Mouse (Mus musculus) heart, postnatal 25 days (tissue): ENCODE measurements at regions not wholly inside any gene's neighbourhood (a gene's known extent, or its start where the extent isn't known, plus 50 kb on each side); places are given as distances from the start of the nearest gene placed in this dataset.
A peak's percentile ranks its signal among the peaks of the same experiment; 100 is the strongest.

ENCODE experiments used
- DNase-seq: peaks from one replicate; pipeline ENCODE4 v3.0.0; 2022; ENCODE audit warnings: low spot score
- intact Hi-C: fragments of 180-260 bp; cut with DNase I; formaldehyde crosslinking; loops from one replicate; pipeline ENCODE4 v1.15.1; 2025

- DNase-seq = no peak
- intact Hi-C loops = no loop called here
Observed at GRCm38 (mm10) chr14:67568896-67569743, 1560.1 kb upstream of the Gulo start.

GRCm38 (mm10) chr14:67554897-67555296 is 1545.9 kb upstream of the Gulo start:
- no peak for DNase-seq
- intact Hi-C loops = no loop called here

- intact Hi-C loops = no loop called here
- no peak for DNase-seq
Observed at GRCm38 (mm10) chr14:67550462-67551185, 1541.6 kb upstream of the Gulo start.

GRCm38 (mm10) chr14:67548750-67549149 is 1539.7 kb upstream of the Gulo start:
- intact Hi-C loops = no loop called here
- DNase-seq = no peak

- peak; percentile 10 for DNase-seq
- intact Hi-C loops = no loop called here
Observed at GRCm38 (mm10) chr14:67545036-67545435, 1536.0 kb upstream of the Gulo start.

GRCm38 (mm10) chr14:67541271-67541711 is 1532.3 kb upstream of the Gulo start:
- peak; percentile 39 for DNase-seq
- intact Hi-C loops = no loop called here

GRCm38 (mm10) chr14:67538696-67539095 is 1529.7 kb upstream of the Gulo start:
- DNase-seq = peak; percentile 6
- intact Hi-C loops = no loop called here

- intact Hi-C loops = no loop called here
- peak; percentile 23 for DNase-seq
Observed at GRCm38 (mm10) chr14:67536787-67537659, 1528.0 kb upstream of the Gulo start.

- no peak for DNase-seq
- intact Hi-C loops = no loop called here
Observed at GRCm38 (mm10) chr14:67506729-67507395, 1497.9 kb upstream of the Gulo start.

- DNase-seq = no peak
- intact Hi-C loops = no loop called here
Observed at GRCm38 (mm10) chr14:67492086-67492485, 1483.1 kb upstream of the Gulo start.

GRCm38 (mm10) chr14:67486676-67487075 is 1477.7 kb upstream of the Gulo start:
- intact Hi-C loops = no loop called here
- DNase-seq = no peak

- intact Hi-C loops = no loop called here
- no peak for DNase-seq
Observed at GRCm38 (mm10) chr14:67485449-67485800, 1476.4 kb upstream of the Gulo start.

GRCm38 (mm10) chr14:67484533-67485448 is 1475.8 kb upstream of the Gulo start:
- DNase-seq = no peak
- intact Hi-C loops = no loop called here
